Mouse (Mus musculus) midbrain, embryonic 15.5 days (tissue): ENCODE data around the gene Amotl2. TPM values are rescaled to one million over a fixed set of nuclear protein-coding genes. Genes with fewer than 3 reads are reported as not detected.
"Not testable (repeated sequence)": the region's sequence is repeated elsewhere in the genome, so short reads cannot be mapped to it uniquely, and the experiment has no call there.

Experiments
- ATAC-seq: fragments of 200-750 bp; cut with Nextera tagmentation; replicated peaks from 2 replicates; pipeline ENCODE4 v1.8.0; 2017; ENCODE audit warnings: moderate TSS enrichment
- H3K27ac ChIP-seq: fragments of 300-500 bp; sonication (generic); 2 replicates; pipeline ENCODE4 v1.5.1; 2015; ENCODE audit warnings: mild to moderate bottlenecking, inconsistent platforms
- H3K27me3 ChIP-seq: fragments of 300-500 bp; sonication (generic); replicated peaks from 2 replicates; pipeline ENCODE4 v1.6.1; 2015; ENCODE audit warnings: inconsistent platforms
- H3K36me3 ChIP-seq: fragments of 300-500 bp; sonication (generic); replicated peaks from 2 replicates; pipeline ENCODE4 v1.6.1; 2015; ENCODE audit warnings: inconsistent platforms
- H3K4me1 ChIP-seq: fragments of 300-500 bp; sonication (generic); 2 replicates; pipeline ENCODE4 v1.6.1; 2015; ENCODE audit warnings: inconsistent platforms
- H3K4me2 ChIP-seq: fragments of 300-500 bp; sonication (generic); 2 replicates; pipeline ENCODE4 v1.6.1; 2015; ENCODE audit warnings: inconsistent platforms, mild to moderate bottlenecking, moderate library complexity
- H3K4me3 ChIP-seq: fragments of 300-500 bp; sonication (generic); 2 replicates; pipeline ENCODE4 v1.5.1; 2015; ENCODE audit warnings: mild to moderate bottlenecking, inconsistent platforms
- H3K9ac ChIP-seq: fragments of 300-500 bp; sonication (generic); 2 replicates; pipeline ENCODE4 v1.6.1; 2015; ENCODE audit warnings: mild to moderate bottlenecking, inconsistent platforms
- H3K9me3 ChIP-seq: fragments of 300-500 bp; sonication (generic); 2 replicates; pipeline ENCODE4 v1.6.1; 2016; ENCODE audit warnings: inconsistent platforms
- WGBS: fragments of 180-500 bp; shearing (Covaris S2); methylation state at CpG from one replicate; pipeline ENCODE4 v1.1.7; 2015; ENCODE audit warnings: mixed read lengths; 5-methylcytosine and 5-hydroxymethylcytosine counted together
- polyA plus RNA-seq: library from polyadenylated mRNA; unstranded; fragments of >200 nt; fragmentation: Nextera tagmentation; extraction: Ambion mirVana; gene quantifications from 2 replicates; pipeline ENCODE4 v1.2.1, GENCODE M21; 2015

The Amotl2 gene
- polyA plus RNA-seq, 1 experiment from 2014 or later = 83.4 TPM

DNA sequence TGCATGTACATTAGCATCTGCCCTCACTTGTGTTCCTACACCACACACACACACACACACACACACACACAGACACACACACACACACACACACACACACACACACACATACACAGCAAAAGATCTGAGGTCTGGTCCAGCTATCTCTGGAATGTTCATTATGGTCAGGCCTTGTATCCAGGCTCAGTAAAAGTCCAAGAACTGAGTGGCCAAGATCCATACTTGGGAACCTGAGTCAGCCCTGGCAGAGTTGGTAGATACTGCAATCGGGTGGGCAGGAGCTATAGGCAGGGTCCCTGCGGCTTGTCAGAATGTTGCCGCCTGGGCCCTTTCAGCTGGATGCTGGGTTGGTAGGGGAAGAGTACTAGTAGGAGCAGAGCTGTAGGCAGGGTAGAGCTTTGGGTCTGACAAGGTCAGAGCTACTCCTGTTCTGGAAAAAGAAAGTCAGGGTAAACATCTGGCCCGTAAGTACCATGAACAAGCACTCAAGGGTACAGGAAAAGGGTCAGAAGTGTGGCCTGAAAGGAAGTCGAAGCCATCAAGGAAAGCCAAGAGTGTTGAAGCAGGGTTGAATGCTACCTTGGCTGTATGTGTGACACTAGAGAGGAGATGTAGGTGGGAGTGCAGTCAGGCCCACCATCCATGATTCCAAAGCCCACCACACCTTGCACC, 35.3 kb downstream of the Amotl2 start:
- Histone ChIP-seq H3K4me2 (no peak overlapping the region), H3K27ac (no peak overlapping the region), H3K4me1 (no peaks in the 10 kb centered on the region), H3K27me3 (no peaks in the 10 kb centered on the region), H3K9me3 (no peaks in the 10 kb centered on the region), H3K4me3 (no peak overlapping the region), H3K36me3 (no peaks in the 10 kb centered on the region), H3K9ac (no peak overlapping the region)
- no peak for ATAC-seq
- WGBS = 97% methylated on average over 5 of the region's 5 CpGs

DNA sequence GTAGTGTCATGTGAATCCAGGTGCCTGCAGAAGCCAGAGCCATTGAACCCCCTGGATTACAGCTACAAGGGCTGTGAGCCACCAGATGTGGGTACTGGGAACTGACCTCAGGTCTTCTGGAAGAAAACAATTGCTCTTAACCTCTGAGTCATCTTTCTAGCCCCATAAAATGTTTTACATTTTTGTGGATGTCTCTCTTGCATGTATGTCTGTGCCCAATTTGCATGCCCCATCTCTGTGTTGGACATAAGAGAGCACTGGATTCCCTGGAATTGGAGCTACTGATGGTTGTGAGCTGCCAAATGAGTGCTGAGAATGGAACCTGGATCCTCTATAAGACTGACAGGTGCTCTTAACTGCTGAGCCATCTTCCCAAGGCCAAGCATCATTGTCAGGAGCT, 36.8 kb downstream of the Amotl2 start:
- H3K27me3 ChIP-seq = no peaks in the 10 kb centered on the region
- no peak overlapping the region for H3K4me3 ChIP-seq
- no peak for ATAC-seq
- no peaks in the 10 kb centered on the region for H3K9me3 ChIP-seq
- no peak overlapping the region for H3K9ac ChIP-seq
- no peak overlapping the region for H3K27ac ChIP-seq
- no peaks in the 10 kb centered on the region for H3K36me3 ChIP-seq
- H3K4me1 ChIP-seq = no peaks in the 10 kb centered on the region
- H3K4me2 ChIP-seq = no peak overlapping the region

- Histone ChIP-seq H3K4me2 (no peak overlapping the region), H3K9me3 (no peaks in the 10 kb centered on the region), H3K9ac (no peak overlapping the region), H3K36me3 (no peaks in the 10 kb centered on the region), H3K4me1 (no peaks in the 10 kb centered on the region), H3K4me3 (no peak overlapping the region), H3K27ac (no peak overlapping the region), H3K27me3 (no peaks in the 10 kb centered on the region)
- no peak for ATAC-seq
- WGBS = 51% methylated on average over 4 of the region's 4 CpGs
Observed at GRCm38 (mm10) chr9:102755161-102755560, 38.7 kb downstream of the Amotl2 start.

- Histone ChIP-seq H3K9ac (no peak overlapping the region), H3K36me3 (no peaks in the 10 kb centered on the region), H3K4me2 (no peak overlapping the region), H3K4me3 (no peak overlapping the region), H3K27ac (no peak overlapping the region), H3K9me3 (no peaks in the 10 kb centered on the region), H3K27me3 (no peaks in the 10 kb centered on the region), H3K4me1 (no peaks in the 10 kb centered on the region)
- 61% methylated on average over 9 of the region's 9 CpGs for WGBS
- ATAC-seq = no peak
Observed at GRCm38 (mm10) chr9:102755591-102756270, 39.3 kb downstream of the Amotl2 start.

- WGBS = 49% methylated on average over 14 of the region's 14 CpGs
- Histone ChIP-seq H3K4me2 (no peak overlapping the region), H3K4me3 (no peak overlapping the region)
Observed at GRCm38 (mm10) chr9:102756352-102756751, 39.9 kb downstream of the Amotl2 start.

GRCm38 (mm10) chr9:102758851-102759250, 42.4 kb downstream of the Amotl2 start:
- no peak overlapping the region for H3K4me2 ChIP-seq
- 44% methylated on average over 1 of the region's 1 CpGs for WGBS
- no peak overlapping the region for H3K9ac ChIP-seq
- no peak overlapping the region for H3K27ac ChIP-seq
- no peaks in the 10 kb centered on the region for H3K4me1 ChIP-seq
- H3K9me3 ChIP-seq = no peaks in the 10 kb centered on the region
- ATAC-seq = no peak
- no peaks in the 10 kb centered on the region for H3K27me3 ChIP-seq
- no peaks in the 10 kb centered on the region for H3K36me3 ChIP-seq
- no peak overlapping the region for H3K4me3 ChIP-seq

More at GRCm38 (mm10) chr9:102756352-102756751, 39.9 kb downstream of the Amotl2 start:
- no peak for ATAC-seq
- Histone ChIP-seq H3K9ac (no peak overlapping the region), H3K4me1 (no peaks in the 10 kb centered on the region), H3K9me3 (no peaks in the 10 kb centered on the region), H3K27ac (no peak overlapping the region), H3K36me3 (no peaks in the 10 kb centered on the region), H3K27me3 (no peaks in the 10 kb centered on the region)

DNA sequence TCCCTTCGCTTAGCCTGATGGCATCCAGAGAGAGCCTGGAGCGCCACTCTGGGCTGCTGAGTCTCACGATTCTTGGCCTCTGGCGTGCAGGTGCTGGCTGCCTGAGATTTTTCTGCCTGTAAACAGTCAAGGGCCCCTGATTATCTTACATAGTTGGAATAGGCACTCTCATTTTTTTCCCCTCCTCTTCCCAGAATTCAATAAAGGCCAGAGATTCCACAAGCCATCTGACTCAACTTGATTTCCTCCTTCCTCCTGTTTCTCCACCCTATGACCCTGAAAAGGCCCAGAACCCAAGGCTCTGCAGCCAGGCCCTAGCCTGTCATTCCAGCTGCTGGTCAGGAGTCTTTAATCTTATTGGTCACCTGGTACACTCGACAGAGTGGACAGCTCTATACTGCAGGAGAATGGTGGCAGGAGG, 43.1 kb downstream of the Amotl2 start:
- Histone ChIP-seq H3K4me3 (no peak overlapping the region), H3K9me3 (no peaks in the 10 kb centered on the region), H3K27me3 (no peaks in the 10 kb centered on the region), H3K36me3 (no peaks in the 10 kb centered on the region), H3K4me1 (no peaks in the 10 kb centered on the region), H3K4me2 (no peak overlapping the region), H3K9ac (no peak overlapping the region), H3K27ac (no peak overlapping the region)
- ATAC-seq = no peak
- 77% methylated on average over 5 of the region's 5 CpGs for WGBS

DNA sequence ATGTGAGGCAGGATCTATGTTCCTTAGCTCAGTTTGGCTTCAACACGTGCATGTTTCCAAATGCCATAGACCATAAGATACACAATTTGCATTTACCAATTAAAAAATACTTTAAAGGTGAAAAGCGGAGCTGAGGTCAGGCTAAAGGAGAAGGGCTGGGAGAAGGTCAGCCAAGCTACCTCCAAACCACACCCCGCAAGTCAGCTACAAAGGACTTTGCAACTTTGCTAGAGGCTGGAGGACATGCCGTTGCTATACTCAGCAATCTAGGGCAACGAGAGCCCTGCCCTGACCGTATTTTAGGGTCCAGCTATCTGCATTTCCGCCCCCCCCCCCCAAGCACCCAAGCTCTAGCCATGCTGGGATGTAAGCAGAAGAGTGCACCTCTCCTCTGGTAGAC, 45.1 kb downstream of the Amotl2 start:
- WGBS = 88% methylated on average over 7 of the region's 7 CpGs
- ATAC-seq = no peak

GRCm38 (mm10) chr9:102762836-102763235, 46.4 kb downstream of the Amotl2 start:
- Histone ChIP-seq H3K9me3 (no peaks in the 10 kb centered on the region), H3K27ac (no peak overlapping the region), H3K36me3 (no peaks in the 10 kb centered on the region), H3K9ac (no peak overlapping the region), H3K4me1 (no peaks in the 10 kb centered on the region), H3K27me3 (no peaks in the 10 kb centered on the region), H3K4me3 (no peak overlapping the region), H3K4me2 (no peak overlapping the region)
- no peak for ATAC-seq
- 87% methylated on average over 3 of the region's 3 CpGs for WGBS

More for the DNA sequence above, 45.1 kb downstream of the Amotl2 start:
- Histone ChIP-seq H3K27me3 (no peaks in the 10 kb centered on the region), H3K9me3 (no peaks in the 10 kb centered on the region), H3K36me3 (no peaks in the 10 kb centered on the region), H3K4me1 (no peaks in the 10 kb centered on the region), H3K27ac (no peak overlapping the region), H3K9ac (no peak overlapping the region), H3K4me3 (no peak overlapping the region), H3K4me2 (no peak overlapping the region)

- no peaks in the 10 kb centered on the region for H3K4me1 ChIP-seq
- no peak overlapping the region for H3K4me2 ChIP-seq
- no peaks in the 10 kb centered on the region for H3K9me3 ChIP-seq
- no peaks in the 10 kb centered on the region for H3K27me3 ChIP-seq
- no peaks in the 10 kb centered on the region for H3K36me3 ChIP-seq
- H3K4me3 ChIP-seq = no peak overlapping the region
- 73% methylated on average over 8 of the region's 8 CpGs for WGBS
- H3K27ac ChIP-seq = no peak overlapping the region
- no peak for ATAC-seq
- H3K9ac ChIP-seq = no peak overlapping the region
Observed at GRCm38 (mm10) chr9:102763520-102763919, 47.0 kb downstream of the Amotl2 start.

DNA sequence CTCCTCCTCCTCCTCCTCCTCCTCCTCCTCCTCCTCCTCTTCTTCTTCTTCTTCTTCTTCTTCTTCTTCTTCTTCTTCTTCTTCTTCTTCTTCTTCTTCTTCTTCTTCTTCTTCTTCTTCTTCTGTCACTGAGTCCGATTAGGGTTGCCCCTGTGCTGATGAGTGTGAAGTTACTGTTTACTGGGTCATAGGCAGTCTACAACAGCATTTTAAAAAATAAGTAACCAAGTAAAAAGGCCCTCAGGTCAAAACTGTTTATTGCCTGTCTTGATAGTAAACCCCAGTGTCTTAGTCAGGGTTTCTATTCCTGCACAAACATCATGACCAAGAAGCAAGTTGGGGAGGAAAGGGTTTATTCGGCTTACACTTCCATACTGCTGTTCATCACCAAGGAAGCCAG, 48.1 kb downstream of the Amotl2 start:
- H3K4me3 ChIP-seq, H3K27me3 ChIP-seq, H3K27ac ChIP-seq, H3K4me2 ChIP-seq, ATAC-seq, H3K4me1 ChIP-seq, H3K9ac ChIP-seq, H3K36me3 ChIP-seq, H3K9me3 ChIP-seq: not testable (repeated sequence)
- 91% methylated on average over 2 of the region's 2 CpGs for WGBS

DNA sequence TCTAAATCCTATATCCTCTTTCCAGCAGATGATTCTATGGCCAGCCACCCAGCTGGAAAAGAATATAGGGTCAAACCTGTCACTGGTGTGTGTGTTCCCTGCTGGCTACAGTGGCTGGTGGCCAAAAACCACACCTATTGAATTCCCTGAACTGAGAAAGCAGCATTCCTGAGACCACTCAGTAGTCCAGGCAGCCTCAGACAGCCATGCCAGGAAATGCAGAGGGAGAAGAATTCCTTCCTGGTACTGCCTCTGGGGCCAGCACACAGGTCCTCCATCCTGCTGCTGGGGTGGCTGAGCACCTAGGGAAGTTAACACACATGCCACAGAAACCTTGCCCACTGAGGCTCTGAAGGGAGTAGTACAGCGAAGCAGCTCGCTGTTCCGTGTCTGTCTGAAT, 50.3 kb downstream of the Amotl2 start:
- Histone ChIP-seq H3K36me3 (no peaks in the 10 kb centered on the region), H3K4me3 (no peak overlapping the region), H3K4me1 (peaks cover 8% of the 10 kb centered on the region; the same call in 1 of the 2 replicates), H3K27me3 (no peaks in the 10 kb centered on the region), H3K4me2 (no peak overlapping the region), H3K27ac (no peak overlapping the region), H3K9ac (no peak overlapping the region), H3K9me3 (no peaks in the 10 kb centered on the region)
- no peak for ATAC-seq
- WGBS = 82% methylated on average over 3 of the region's 3 CpGs

DNA sequence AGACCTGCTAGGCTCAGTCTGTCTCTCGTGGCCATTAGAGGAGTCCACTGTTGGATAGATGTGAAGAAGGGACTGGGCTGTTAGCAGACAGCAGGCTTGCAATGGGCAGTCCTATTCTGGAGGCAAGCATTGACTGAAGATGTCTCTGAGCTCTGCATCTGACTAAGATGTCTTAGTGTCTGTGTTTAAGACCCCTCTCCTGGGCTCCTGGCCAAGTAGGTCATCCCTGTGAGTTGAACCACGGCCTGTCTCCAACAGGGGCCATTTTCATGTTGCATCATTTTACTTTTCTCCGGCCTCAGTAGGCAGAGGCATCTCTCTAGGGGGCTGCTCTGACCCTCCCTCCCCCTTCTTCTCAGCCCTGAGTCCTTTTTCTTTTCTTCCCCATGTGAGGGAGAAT, 52.8 kb downstream of the Amotl2 start:
- no peak overlapping the region for H3K4me3 ChIP-seq
- no peak for ATAC-seq
- 39% methylated on average over 3 of the region's 3 CpGs for WGBS
- H3K9me3 ChIP-seq = no peaks in the 10 kb centered on the region
- H3K36me3 ChIP-seq = no peaks in the 10 kb centered on the region
- H3K27ac ChIP-seq = no peak overlapping the region
- H3K4me1 ChIP-seq = peaks cover 8% of the 10 kb centered on the region; the same call in 1 of the 2 replicates
- no peak overlapping the region for H3K4me2 ChIP-seq
- H3K9ac ChIP-seq = no peak overlapping the region
- H3K27me3 ChIP-seq = no peaks in the 10 kb centered on the region
